Mouse (Mus musculus) granulocyte monocyte progenitor cell, adult 5-6 weeks (primary cell): ENCODE measurements around the gene Fcho2. TPM values are rescaled to one million over a fixed set of nuclear protein-coding genes. Genes with fewer than 3 reads are reported as not detected.

Source experiments
- ATAC-seq: replicated peaks from 2 replicates; pipeline ENCODE4 v1.8.0; 2016; ENCODE audit warnings: mild to moderate bottlenecking, moderate TSS enrichment, inconsistent platforms; ENCODE audit not compliant: poor library complexity, severe bottlenecking
- total RNA-seq, 2 experiments: library from RNA; stranded (forward) in 1 of 2; stranded (reverse) in 1 of 2; fragments of 200-712, 200-1000 nt in 1 of 2; fragments of >200 nt in 1 of 2; fragmentation: Nextera tagmentation in 1 of 2; gene quantifications; 2 replicates each; pipeline ENCODE4 v1.2.3; 2014 to 2017

Gene Fcho2
- total RNA-seq, 2 experiments from 2014 or later = 14.7 to 47.5 TPM

DNA sequence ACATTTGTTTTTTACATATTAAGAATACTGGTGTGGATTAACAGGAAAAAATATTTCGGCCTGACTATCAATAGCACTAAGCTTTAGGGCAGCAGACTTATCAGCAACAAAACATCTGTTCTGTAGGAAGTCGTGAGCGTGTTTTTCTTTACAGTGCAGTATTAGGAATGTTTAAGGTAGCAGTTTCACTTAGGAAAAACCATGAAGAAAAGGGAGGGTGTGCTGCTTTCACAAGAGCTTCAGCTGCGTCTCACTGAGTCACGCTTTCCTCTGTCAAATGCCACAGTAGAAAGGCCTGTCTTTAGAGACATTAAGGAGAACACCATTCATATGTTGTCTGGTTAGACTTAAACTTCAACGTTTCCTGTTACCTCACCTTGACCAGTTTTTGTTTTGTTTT is 5.1 kb downstream of the Fcho2 start:
- peak; percentile 64 for ATAC-seq

DNA sequence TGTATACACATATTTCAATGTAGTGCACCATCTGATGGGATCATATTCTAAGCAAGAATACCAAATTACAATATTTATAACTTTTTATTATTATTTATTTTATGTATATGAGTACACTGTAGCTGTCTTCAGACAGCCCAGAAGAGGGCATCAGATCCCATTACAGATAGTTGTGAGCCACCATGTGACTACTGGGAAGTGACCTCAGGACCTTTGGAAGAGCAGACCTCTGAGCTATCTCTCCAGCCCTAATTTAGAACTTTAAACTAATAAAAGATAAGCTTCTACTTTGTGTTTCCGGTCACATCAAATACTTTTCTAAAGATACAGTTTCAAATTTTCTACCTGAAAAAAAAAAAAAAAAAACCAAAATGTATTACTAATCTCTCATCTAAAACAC is 6.2 kb downstream of the Fcho2 start:
- no peak for ATAC-seq

DNA sequence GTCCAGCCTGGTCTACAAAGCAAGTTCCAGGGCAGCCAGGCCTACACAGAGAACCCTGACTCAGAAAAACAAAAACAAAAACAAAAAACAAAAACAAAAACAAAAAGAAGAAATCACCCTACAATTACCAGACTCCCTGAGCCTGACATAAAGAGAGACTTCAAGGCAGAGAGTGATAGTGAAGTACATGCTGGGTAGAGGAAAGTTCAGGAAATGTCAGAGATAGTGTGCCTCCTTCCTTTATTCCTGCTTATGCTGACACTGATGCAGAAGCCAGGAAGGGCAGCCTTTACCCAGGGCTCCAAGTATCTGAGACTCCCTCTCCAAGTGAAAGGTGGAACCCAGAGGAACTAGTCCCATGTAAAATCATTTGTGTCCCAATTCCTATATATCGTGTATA is 10.8 kb downstream of the Fcho2 start:
- ATAC-seq = no peak

DNA sequence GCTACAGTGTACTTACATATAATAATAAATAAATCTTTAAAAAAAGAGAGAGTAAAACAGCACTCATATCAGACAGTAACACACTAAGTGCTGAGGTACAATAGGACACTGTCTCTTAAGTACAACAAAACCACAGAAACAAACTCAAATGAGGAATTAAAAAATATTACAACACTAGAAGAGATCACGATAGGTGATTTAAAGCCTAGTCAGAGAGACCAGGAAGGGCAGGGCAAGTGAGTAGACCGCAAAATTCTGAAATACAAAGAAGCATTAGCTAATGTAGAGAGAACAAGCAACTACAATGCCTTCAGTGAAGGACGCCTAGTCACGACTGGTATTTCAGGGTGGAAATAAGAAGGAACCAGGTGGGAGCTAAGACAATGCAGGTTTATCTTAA is 11.6 kb downstream of the Fcho2 start:
- ATAC-seq = peak; percentile 100

DNA sequence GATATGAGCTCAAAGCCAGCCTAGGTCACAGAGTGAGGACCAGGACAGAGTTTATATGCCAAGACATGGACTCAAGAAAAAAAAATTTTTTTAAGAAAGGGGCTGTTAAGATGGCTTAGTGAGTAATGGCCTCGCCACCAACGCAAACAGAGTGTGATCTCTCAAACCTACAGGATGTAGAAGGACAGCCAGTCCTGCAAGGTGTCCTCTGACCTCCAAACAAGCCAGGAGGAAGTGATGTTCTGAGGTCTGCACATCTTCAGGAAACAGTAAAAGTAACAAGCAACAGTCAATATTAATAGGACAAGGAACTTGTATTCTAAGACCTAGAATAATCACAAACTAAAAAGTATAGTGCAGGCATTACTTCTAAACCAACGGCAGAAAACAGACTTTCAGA is 12.3 kb downstream of the Fcho2 start:
- ATAC-seq = 0 out of 2 replicates have a peak, but pooled peaks have one; percentile 15

DNA sequence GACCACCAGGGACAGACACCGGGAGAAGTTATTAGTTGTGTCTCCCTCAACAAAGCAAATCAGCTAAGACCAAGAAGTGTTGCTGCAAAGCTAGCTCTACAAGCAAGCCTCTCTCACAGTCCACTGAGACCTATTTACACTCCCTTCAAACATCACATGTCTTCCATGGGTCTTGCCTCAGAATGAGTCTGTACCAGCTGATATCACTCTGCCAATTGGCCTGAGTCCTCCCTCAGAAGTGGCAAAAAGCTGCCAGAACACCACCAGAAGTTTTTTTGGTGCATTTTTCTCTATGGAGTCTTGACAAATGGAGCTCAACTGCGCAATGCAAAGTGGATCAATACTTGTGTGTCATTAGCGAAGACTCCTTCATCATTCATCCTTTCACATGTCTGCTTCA is 19.7 kb downstream of the Fcho2 start:
- no peak for ATAC-seq

DNA sequence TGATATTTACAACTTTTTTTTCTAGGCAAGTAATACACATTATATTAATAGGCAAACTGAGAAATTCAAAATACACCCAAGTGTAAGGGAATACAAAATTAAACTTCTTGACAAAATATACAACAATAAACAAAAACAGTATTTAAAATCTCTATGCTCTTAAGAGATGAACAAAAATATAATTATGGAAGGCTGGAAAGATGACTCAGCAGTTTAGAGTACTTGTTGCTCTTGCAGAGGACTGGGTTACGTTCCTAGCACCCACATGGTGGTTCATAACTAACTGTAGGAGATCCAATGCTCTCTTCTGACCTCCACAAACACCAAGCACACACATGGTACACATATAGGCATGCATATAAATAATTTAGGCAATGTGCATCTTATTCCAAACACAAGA is 22.4 kb downstream of the Fcho2 start:
- ATAC-seq = no peak

DNA sequence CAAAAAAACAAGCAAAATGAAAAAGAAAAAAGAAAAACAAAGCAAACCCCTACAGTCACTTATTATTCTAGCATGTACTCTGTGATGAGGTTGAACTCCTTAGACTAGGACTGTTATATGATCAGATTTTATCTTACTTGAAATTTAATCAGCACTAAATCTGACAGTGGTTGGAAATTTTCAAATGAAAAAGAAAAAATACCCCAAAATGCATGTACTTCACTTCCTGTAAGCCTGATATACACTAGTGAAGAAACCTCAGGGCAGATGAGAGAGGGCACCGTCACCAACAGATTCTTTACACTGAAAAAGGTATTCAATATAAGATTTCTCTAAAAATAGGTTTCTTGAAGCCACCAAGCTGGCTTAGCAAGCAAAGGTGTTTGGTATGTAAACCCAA is 23.6 kb downstream of the Fcho2 start:
- no peak for ATAC-seq

DNA sequence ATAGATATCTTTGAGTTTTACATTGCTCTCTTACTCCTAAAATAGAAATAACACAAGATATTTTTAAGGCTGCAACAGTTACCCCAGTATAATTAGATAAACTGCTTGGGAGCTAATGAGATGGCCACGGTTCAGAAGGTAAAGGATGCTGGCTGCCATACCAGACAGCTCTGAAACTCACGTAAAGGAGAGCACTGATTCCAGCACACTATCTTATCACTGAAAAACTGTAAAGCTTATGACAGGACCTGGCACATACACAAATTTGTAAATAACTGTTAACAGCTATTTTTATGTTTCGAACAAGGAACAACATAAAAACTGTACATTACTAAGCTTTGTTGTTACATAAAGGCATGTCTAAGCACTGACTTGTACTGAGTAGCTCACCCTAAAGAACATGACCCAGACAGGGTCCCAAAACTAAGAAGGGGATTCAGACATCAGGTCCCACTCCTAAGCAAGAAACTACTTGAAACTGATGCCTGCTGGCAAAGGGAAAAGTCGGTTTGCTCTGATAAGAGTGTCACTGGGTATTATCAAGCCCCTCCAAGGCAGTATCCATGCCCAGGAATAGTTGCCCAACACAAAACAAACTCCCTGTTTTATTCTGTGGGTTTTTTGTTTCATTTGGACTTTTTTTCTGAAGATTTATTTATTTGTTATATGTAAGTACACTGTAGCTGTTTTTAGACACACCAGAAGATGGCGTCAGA is 28.1 kb downstream of the Fcho2 start:
- no peak for ATAC-seq

DNA sequence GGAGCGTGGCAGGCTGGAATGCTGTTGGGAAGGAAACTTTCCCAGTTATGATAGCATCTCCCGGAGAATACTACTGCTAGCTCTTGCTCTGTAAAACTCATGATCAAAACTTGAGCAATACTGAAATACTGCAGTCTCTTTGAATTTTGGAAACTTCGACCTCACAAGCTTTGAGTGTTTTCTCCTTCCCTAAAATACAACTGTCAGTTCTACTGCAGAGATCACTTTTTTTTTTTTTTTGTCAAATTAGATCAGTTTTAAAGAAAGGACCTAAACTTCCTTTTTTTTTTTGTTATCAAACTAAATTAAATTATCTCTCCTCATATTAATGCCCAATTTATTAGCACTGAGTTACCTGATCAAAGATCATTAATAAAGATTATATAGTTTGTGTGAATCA is 37.3 kb downstream of the Fcho2 start:
- ATAC-seq = no peak

DNA sequence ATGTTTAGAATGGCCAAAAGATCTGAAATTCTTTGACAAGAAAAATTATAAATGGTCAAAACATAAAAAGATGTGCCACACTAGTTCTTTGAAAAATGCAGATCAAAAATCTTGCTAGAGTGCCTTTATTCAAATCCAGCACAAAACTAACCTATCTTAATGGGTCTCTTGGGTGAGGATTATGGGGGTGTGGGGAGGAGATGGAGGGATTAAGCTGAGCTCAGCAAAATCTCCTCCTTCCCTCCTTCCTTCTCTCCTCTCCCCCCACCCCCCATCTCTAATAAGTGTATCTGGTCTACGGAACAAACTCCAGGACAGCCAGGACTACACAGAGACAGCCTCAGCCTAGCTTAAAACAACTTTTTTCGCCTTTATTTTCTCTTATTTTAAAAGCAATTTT is 43.8 kb downstream of the Fcho2 start:
- no peak for ATAC-seq

DNA sequence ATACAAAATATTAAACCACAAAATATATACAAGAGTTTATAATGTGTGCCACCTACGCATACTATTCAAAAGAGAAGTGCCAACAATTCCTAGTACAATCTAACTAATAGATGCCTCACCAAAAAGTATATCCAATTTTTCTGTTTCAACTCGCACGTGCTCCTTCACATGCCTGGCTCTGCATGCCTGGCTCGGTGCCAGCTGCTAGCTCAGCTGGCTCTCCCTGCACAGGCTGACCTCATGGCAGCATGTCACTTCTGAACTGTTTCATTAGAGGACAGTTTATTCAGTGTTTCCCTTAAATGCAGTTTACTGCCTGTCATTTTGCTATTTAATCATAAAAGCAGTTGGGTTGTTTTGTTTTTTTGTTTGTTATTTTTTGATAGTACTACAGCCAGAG is 46.9 kb downstream of the Fcho2 start:
- no peak for ATAC-seq

DNA sequence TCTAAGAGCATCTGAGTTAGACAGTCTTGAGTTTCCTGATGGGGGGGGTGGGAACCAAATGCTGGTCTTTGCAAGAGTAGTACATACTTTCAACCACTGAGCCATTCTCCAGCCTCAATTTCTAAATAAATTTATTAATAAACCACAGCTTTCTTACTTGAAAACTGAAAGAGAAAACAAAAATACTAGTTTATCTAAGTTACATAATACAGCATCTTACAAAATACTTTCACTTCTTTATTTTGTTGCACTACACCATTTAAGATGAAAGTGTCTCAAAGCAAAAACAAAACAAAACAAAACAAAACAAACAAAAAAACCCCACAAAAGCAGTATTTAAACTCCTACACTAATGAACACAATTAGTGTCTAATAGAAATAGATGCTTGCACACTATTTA is 53.5 kb downstream of the Fcho2 start:
- ATAC-seq = peak; percentile 68

DNA sequence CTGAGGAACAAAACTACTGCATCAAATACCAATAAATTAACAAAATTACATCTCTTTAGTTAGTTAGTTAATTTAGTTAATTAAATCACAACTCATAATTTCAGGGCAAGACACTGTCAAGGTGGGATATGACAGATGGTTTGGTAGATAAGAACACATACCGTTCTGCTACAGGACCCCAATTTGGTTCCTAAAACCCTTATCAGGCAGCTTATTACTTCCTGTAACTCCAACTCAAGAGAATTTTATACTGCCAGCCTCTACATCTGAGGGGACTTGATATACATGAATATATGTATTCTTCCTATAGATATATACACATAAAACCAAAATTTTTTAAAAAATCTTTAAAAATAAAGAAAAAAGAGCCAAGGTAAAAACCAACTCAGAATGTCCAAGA is 59.4 kb downstream of the Fcho2 start:
- ATAC-seq = no peak

DNA sequence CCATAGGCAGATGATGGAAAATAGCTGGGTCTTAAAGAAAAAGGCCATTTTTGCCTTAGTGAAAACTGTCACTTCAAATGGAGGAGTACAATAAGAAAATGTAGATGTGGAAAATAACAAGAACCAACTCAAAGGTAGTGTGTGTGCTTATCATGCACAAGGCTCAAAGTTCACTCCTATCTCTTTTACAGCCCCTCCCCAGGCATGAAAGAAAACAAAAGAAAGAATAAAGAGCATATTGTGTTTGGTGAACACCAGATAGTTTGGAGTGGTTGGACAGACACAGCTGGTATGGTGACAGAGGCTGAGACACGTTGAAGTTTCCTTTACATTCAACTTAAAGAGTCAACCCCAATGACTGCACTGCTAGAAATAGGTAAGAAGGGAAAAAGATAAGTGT is 70.6 kb downstream of the Fcho2 start:
- ATAC-seq = no peak

DNA sequence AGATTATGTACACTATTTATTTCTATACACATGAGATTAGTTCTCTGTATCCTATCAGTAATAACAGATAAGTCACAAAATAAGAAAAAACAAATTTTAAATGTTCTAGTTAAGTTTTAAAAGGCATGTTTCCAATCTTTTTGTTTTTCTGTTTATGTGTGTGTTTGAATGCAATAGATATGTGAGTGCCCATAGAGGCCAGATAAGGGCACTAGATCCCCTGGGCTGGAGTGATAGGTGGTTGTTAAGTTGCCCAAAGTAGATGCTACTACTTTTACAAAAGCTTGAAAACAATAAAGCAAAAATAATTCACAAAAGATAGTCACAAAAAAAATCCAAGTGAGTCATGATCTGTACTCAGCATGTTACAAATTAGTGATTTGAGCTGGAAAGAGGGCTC is 71.4 kb downstream of the Fcho2 start:
- ATAC-seq = no peak

DNA sequence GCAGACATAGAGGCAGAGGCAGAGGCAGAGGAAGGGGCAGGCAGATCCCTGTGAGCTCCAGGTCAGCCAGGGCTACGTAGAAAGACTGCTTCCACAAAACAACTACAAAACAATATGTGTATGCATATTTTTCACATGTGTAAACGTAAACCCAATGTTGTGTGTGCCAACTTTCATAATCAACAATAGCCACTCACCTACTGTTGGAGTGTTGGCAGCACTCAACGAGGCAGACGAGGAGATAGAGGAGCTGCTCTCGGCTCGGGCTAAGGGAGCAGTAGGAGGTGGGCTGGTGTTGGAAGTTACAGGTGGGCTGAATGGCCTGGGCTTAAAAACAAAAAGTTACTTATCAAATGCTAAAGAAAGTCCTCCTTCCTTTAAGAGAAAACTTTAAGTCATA is 72.0 kb downstream of the Fcho2 start:
- ATAC-seq = no peak

DNA sequence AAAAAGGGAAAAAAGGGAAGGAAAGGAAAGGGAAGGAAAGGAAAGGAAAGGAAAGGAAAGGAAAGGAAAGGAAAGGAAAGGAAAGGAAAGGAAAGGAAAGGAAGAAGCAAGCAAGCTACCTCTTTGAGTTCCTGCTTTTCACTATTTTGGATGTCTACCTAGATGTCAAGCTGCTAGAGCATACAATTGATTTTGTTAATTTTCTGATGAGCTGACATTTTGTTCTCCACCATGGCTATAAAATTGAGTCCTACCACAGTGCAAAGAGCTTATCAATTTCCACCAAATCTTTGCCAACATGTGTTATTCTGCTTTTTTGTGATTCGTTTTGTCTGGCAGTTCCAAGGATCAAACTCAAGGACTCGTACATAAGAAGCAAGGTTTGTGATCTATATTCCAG is 77.0 kb downstream of the Fcho2 start:
- ATAC-seq = no peak

DNA sequence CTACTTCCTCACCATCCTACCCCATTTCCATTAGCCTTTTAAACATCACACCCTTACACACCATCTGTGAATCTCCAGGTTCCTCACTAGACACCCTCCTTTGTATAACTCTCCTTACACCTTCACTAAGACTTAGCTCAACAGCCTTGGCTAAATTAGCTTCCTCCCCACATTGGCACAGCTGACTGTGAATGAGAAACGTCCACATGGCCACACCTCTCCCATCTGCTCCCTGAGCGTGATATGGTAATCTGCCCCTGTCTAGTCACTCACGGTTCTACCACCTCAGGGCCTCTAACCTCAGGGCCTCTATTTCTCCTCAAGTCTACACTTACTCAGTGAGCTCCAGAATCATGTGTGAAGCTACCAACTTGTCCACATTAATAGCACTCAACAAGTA is 82.0 kb downstream of the Fcho2 start:
- ATAC-seq = no peak

DNA sequence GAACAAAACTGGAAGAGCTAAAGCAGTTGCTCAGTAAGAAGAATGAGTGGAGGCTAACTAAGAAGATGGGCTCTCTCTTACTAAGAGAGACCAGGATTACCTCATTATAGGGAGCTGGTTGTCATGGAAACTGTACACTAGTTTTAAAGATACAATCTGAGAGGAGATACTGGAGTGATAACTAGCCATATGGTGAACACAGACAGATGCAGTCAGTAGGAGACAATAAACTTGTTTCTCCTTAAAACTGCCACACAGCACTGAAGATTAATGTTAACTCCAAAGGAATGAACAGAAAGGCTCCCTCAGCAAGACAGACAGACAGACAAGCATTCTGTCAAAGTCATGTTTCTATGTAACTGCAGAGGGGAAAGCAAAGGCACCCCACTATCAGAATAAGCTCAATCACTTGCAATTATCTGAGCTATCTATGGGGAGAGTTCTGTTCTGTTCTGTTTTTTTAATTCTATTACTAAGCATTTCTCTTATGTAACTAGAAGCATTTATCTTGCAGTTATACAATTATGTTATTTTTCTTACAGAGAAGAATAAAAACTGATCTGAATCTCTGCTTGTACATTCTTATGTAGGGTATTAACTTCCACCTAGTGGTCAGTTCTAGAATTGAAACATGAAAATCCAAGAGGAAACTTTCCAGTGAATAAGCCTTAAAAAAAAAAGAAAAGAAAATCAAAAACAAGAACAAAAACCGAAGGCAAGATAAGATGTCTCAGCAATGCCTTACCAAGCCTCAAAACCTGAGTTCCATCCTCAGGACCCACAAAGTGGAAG is 85.8 kb downstream of the Fcho2 start:
- ATAC-seq = no peak

DNA sequence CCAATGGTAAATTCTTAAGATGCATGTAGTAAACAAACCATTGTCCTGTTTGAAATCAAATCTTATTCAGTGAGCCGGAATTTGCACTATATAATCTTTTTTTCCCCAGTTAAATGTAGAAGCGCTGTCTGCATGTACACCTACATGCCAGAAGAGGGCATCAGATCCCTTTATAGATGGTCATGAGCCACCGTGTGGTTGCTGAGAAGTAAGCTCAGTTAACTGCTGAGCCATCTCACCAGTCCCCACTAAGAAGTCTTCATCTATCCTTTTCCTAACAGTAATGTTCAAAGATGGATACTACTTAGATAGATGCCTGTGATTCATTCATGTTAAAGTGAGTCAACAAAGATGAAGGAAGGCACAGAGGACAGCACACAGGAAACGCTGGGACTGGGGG is 88.8 kb downstream of the Fcho2 start:
- no peak for ATAC-seq

DNA sequence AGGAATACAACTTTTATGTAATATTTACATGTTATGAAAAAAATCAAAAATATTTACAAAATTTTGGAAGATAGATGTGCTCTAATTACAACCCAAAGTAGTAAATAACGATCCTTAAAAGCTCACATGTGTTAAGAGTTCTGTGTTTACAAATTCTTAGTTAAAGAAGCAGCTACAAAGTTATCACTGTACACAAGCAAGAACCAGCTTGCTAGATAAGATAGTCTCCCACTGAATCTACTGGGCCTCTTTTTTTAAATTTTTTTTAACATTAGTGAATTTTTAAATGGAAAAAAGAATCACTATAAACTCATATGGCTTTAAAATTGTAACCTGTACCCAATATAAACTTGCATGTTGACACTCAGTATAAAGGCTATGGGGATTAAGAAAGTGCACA is 91.8 kb downstream of the Fcho2 start:
- ATAC-seq = no peak
